Mouse (Mus musculus) adrenal gland, postnatal 36 days (tissue): ENCODE measurements at regions not wholly inside any gene's neighbourhood (a gene's known extent, or its start where the extent isn't known, plus 50 kb on each side); places are given as distances from the start of the nearest gene placed in this dataset.

Source experiments
- DNase-seq, 2 experiments: peaks; one replicate each; pipeline ENCODE4 v3.0.0; 2021; ENCODE audit warnings: mixed read lengths in 1 of 2

DNA sequence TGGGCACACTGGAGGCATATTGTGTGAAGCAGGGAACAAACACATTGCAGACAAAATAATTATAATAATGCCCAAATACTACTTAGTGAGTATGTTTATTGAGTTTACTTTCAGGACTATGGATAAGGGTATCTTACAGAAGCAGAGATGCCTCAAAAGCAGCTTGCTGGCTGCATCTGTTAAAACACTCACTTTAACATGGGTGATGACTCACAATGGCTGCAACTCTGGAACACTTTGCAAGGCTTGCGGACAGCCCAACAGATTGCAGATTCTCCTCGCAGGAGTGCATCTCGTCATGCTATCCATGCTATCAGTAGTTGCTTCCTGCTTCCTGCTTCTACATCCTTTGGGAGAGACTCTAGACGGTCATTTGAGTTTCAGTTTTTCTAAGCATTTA is 373.2 kb upstream of the Arpp21 start:
- no peak for DNase-seq

DNA sequence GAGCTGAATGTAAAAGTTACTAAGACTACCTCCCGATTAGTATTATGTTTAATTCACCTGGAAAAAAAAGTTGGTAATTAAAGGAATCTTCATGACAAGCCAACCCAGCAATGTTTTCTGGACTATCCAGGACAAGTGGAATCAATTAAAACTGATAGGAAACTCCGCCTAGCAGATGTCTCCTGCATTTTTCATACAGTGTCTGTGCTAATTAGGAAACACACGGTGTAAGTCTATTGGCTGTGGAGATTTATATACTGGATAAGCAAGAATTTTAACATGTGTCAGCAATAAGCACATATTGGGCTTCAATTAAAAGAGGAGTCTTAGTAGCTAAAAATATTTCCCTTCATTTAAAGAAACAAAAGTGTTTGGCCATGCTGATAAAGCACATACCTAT is 371.5 kb upstream of the Arpp21 start:
- DNase-seq: no peak

DNA sequence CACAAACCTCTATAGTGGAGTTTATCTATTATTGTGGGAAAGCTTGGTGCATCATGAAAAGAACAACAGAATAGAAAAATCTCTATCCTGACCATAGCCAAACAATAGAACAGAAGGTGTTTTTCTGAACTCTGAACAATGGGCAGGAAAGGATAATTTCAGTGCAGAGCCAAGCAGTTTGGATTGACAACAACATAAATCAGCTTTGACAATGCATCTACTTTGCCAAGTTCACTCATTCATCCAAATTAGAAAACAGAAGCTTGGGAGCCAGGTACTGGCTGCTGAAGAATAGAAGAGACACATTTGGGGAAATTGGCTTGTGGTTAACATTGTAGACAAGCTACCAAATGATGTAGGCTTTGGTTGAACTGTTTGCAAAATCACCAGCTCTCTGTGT is 360.0 kb upstream of the Arpp21 start:
- no peak for DNase-seq

DNA sequence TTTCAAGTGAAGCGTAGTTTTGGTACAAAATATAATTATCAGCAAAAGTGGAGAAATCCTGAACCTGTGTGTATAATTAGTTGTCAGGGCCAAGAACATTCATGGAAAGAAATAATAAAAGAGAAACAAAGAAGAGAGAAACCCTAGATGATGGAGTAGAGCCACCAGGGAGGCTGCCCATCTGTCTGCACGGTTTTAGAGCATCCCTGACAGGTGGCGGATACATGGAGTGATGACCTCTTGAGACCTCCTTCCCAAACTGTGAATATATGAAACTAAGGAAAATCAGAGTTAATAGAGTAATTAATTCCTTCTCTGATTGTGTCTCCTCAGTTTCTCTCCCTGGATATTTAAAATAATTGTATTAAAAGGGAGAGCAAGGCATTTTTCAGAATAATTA is 354.5 kb upstream of the Arpp21 start:
- no peak for DNase-seq

DNA sequence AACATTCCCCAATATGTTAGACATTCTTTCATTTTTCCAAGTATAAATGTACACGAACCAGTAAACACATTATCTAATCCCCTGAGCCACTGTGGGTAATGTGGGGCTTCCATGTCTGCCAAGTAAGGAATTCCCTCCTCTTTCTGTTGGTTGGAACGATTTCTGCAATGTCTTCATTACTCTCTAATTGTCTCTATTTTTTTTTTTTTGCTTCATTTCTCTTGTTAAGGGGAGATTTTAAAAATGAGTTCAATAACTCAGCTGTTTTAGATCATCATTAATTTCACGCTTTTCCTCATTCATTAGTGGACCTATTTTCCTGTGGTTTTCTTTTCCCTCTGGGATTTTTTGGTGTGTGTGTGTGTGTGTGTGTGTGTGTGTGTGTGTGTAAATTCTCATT is 337.6 kb upstream of the Arpp21 start:
- DNase-seq: no peak

DNA sequence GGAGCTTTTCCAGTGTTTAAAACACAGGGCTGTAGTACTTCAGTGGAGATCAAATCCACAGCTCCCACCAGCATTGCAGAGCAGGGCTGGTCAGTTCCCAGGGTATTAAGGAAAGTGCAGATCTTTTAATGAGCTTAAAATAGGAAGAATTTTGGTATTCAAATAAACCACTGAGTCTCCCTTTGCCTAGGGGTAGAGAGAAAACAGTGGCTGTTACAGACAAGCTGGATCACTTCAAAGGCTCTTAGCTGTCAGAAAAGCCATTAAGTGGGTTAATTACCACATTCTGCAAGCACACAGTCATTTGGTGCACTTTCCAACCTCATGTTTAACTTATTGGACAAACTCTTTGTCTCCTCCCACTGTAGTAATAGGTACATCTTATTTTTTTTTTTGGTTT is 325.6 kb upstream of the Arpp21 start:
- no peak for DNase-seq

DNA sequence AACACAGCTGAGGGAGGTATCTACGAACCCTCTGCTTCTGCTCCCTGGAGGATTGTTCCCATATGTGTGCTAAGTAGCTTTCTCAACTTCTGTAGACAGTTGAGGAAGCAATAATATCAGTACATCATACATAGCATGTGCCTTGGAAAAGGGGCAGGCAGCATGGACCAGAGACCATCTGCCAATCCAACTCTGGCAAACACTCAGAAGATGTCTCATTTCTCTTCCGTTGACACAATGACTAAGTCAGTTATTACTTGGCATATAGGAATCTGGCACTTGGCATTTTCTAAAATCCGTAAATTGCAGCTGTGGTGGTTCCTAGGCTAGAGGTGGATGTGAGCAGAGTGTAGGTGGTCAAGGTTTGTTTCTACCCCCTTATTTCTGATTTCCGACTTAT is 324.5 kb upstream of the Arpp21 start:
- no peak for DNase-seq

DNA sequence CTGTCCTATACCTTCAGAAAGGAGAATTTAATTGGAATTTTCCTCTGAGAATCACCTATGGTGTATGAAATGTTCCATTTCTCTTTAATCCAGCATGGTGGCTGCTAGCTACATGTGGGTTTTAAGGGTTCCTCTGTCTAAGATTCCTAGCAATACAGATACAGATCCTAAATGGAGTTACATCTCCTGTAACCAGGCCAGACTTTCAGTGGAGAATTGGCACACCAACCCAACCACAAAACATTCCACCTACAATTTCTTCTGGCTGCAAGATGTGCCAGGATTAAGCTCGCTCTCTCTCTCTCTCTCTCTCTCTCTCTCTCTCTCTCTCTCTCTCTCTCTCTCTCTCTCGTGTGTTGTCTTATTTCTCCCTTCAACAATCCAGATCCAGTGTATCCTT is 302.2 kb upstream of the Arpp21 start:
- no peak for DNase-seq

DNA sequence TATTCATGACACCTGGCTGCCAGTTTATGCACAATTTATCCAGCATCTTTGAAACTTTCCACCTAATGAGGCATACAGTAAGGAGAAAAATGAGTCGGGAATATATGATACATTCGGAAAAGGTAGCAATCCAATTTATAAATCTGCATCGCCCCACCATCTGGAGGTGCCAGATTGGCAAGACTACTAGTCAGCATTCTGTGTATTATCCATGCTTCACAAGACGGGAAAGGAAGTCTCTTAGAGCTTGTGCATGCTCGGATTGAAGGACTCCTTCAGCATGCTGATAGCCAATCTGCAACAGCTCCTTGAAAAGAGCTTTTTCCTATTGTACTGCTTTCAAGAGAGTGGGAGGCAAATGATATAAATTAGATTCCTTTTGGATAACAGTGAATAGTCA is 289.6 kb upstream of the Arpp21 start:
- no peak for DNase-seq

DNA sequence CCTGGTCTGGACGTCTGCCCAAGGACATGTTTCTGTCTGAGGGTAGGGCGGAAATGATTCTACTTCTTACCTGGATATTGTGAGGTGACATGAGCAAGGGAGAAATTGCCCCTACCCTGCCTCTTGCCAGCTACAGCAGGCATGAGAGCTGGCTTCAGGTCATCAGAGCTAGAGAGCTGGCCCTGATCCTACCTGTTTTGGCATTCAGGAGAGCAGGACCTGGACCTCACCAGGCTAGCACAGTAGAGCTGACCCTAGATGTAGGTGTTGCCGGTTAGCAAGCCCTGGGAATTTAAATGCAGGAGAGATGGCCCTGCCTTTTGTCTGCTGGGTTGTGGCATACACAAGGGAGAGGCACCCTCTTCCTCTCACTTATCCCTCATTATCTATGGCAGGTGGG is 287.5 kb upstream of the Arpp21 start:
- no peak for DNase-seq

DNA sequence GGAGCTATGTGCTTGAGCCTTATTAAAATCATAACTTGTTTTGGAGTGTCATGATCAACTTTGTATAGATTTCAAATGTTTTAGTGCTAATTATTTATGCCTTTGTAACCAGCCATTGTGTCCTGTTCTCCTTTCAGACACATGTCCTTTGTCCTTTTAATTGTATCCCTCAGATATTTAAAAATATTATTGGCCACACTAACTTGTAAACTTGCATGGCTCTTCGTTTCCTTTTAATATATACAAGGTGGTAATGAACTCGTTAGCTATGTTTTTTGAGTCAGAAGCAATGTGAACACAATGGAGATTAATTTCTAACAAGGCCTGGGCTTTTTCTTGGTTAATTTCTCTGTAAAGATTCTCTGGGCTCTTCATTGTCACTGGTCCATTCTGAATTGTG is 275.0 kb upstream of the Arpp21 start:
- DNase-seq: no peak

DNA sequence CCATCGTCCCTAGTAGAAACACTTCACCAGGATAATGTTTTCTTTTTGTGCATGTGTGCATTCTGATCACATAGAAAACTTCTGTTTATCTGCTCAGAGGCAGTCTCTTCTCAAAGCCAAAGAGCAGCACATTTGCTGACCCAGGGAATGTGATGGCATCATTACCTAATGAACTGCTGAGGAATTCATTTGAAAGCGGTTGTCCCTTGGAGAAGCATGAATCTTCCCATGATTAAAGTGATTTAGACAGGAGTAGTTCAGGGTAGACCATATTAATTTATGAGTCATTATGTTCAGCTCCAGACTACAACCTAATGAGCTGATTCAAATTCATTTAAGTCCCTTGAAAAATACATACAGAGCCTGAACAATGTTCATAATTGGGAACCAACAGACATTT is 271.1 kb upstream of the Arpp21 start:
- DNase-seq: no peak

DNA sequence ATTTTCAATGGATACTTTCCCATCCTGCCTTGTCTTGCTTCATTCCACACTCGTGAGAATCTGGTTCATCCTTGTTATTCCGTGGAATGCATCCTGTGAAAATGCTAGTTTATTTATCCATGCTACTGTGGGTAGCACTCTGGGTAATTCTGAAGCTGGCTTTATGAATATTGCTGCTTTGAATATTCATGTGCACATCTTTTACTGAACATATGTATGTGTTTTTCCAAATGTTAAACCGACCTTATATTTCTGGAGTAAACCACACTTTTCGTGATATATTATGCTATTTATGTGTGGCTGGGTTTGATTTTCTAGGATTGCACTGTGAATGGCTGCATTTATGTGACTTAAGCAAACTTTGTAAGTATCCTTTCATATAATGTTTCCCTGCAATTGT is 262.9 kb upstream of the Arpp21 start:
- no peak for DNase-seq

DNA sequence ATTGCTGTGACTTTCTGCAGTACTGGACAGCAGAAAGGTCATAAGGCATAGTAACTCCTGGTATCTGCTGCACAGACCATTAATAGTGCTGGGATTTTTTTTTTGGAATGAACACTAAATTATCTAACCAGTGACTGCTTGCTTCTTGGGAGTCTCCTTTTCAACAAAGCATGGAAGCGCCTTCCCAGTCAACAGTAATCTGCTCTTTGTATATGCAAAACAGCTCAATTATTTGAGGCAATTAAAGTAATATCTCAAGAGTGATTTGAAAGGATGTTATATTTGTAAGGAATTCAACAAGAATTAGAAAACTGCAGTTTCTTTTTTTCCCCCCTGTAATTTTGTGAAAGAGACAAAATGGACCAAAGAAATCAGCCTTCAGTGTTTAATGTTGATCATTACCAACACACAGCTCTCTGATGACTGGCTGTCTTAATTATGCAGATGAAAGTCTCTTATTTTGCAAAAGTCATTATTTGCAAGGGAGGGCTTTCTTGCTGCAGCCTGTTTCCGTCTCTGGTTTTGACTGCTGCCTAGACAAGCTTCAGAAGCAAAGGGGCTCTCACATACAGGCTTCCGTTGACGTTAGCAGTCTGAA is 260.3 kb upstream of the Arpp21 start:
- DNase-seq: no peak

DNA sequence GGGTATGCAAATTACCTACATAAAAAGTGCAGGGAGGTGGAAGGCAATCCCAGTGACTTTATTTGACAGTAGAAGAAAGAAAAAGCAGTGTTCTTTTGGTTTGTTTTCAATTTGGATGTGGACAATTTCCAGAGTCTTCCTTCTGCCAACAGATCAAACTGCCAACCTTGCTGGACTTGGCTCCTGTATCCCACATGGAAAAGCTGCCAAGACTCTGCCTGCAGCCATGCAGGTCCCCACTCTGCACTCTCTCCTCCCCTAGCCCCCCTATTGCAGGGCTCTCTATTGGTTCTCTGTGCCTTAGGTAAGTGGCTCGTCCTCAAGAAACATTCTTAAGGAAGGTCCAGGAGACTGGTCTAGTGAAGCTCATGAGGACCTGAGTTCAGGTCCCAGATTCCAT is 255.2 kb upstream of the Arpp21 start:
- peak; percentile 5 to 34 for DNase-seq

DNA sequence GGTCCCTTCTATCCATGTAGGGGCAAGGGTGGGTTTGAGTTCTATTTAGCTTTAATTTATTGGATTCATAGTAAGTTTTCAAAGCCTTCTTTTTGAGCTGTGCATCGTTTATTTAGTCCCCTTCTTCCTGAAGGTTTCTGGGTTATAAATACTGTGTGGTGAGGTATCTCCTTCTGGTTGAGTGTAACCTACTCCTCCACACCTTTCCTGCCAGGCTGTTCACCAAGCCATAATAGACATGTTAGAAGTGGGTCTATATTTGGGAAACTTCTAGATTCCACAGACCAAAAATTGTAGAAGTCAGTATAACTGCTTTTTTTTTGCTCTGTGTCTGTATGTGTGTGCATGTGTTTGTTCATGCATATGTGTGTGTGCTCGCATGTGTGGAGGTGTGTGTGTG is 240.9 kb upstream of the Arpp21 start:
- DNase-seq: no peak

DNA sequence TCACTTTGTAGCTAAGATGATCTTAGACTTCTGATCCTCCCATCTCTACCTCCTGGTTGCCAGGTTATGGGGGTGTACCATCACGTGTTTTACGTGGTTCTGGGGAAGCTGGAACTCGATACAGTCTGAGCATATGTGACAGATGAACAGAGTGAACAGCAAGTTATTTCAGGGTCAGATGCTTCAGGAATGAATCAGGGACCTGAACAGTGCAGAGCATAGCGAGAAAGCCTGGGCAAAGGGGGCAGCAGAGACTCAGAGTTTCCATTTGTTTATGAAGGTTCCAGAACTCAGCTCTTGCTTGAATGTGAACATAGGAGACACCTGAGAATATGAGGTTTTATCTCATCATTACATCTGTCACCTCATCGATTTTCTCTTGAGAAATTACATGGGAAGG is 221.9 kb upstream of the Arpp21 start:
- no peak for DNase-seq

DNA sequence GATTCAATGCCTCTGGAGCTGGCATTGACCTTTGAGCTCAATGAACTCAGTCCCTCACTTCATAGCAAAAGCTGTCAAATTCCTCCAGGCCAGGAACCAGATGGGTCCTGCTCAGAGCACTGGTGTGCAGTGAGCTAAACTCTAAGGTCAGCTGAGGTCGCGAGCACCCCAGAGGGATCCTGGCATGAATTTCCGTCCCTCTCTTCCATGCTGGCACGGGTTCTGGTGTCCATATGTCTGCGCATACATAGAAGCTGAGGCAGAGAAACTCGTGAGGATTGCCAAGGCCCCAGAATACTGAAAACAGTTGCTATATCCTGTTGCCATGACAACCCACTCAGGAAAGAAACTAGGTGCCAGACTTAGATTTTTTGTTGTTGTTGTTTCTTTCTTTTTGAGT is 219.0 kb upstream of the Arpp21 start:
- DNase-seq: no peak

DNA sequence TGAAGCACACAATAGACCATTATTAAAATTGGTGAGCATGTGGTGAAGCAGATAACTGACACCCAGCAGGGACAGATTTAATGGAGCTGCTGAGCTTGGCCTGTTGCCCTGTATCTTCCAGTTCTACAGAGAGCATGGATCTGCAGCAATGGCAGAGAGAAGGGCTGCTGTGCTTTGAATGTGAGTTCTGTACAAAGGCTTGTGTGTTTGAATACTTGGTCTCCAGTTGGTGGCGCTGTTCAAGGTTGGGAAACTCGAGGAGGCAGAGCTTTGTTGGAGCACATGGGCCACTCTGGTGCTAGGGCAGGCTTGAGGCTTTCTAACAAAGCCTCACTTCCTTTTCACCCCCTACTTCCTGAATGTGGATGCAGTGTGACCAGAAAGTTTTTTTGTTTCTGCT is 211.8 kb upstream of the Arpp21 start:
- DNase-seq: peak in 1 of 2 experiments; percentile 4

DNA sequence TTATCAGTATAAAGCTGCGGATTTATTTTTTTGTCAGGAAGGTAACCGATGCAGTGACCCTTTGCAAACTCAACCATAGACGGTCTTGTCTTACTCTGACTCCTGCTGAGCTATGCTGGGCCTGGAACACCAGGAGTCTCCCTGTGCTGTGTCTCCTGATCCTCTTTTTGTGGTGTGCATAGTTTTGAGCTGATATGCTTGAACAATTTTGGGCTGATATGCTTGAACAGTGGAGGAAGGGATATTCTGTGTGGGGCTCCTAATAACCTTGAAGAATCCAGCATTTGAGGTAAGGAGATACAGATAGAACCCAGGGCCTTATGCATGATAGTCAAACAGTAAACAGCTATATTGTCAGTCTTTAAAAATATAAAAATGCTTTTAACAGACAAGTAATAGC is 211.2 kb upstream of the Arpp21 start:
- DNase-seq: no peak

DNA sequence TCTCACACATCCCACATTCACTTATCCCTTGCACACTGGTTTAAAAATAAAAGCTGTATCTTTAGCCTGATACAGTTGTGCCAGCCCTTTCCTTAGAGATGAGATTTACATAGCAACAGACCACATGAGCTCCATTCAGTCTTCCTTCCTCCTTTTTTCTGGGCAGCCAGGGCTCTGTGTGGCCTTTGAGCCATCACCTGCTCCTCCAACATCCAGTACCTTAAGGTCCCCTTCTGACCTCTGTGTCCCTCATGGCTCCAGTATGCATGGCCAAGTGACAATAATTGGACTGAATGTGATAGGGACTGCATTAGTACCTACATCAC is 210.3 kb upstream of the Arpp21 start:
- no peak for DNase-seq

DNA sequence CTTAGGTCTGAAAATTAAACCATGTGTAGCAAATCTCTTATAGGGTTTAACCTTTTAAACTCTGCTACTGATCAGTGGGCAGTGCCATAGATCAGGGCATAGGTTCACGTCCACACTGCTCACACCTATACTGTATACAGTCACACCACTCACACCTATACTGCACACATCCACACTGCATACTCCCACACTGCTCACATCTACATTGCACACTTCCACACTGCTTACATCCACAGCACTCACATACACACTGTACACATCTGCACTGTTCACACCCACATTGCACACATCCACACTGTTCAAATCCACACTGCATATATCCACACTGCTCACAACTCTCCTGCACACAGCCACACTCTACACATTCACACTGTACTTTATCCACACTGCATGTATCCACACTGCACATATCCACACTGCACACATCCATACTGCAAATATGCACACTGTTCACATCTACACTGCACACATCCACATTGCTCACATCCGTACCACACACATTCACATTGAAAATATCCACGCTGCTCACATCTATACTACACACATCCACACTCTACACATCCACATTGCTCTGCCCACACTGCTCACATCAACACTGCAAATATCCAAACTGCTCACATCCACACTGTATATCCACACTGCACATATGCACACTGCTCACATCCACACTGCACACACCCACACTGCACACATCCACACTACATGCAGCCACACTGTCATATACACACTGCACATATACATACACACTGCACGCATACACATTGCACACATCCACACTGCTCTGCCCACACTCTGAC is 209.7 kb upstream of the Arpp21 start:
- no peak for DNase-seq

DNA sequence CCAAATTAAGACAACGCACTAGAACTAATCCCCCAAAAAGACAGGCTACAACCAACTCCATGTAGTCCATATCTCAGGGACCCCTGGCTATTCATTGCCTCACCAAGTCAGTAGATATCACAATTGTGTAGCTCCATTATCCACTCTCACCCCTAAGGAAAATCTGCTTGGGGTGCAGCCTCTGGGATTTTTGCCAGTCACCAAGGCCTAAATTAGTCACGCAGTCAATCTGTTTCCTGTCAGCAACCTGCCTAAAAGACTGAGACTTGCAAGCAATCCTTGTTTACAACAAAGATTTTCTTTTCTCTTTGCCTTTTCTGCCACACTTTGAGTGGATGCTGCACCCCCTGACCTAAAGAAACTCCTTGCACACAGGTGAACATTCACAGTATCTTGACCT is 208.5 kb upstream of the Arpp21 start:
- no peak for DNase-seq

DNA sequence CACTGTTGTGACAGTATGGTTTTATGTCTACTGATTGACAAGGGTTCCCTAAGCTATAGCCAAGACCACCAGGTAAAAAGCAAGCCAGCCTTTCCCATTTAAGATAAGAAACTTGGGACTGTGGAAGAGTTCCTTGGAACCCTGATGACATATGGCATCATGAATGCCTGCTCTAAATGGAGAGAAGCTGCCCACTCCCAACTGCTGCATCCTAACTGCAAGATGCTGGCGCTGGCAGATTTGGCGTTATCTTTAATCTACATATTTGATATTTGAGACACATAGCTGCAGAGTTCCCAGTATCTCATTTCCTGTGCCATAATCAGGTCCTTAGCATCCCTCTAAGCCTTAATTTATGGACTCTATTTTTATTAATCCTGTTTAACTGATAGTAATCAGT is 200.4 kb upstream of the Arpp21 start:
- DNase-seq: no peak
